Mouse (Mus musculus) intestine, embryonic 15.5 days (tissue): Measurements from ENCODE around the gene Ltf. TPM values are rescaled to one million over a fixed set of nuclear protein-coding genes. Genes with fewer than 3 reads are reported as not detected.

Source experiments
- polyA plus RNA-seq: library from polyadenylated mRNA; unstranded; fragments of >200 nt; fragmentation: Nextera tagmentation; extraction: Ambion mirVana; gene quantifications from 2 replicates; pipeline ENCODE4 v1.2.1, GENCODE M21; 2015

Ltf gene
- polyA plus RNA-seq, 1 experiment from 2014 or later = 2.2 TPM

Other genes starting within 250 kb of the Ltf start
- not detected in 2 replicates for gene Prss42, start 221.1 kb upstream of the Ltf start, polyA plus RNA-seq
- gene Prss44, start 205.3 kb upstream of the Ltf start, polyA plus RNA-seq = not detected in 2 replicates
- gene Prss43, start 192.6 kb upstream of the Ltf start, polyA plus RNA-seq = not detected in 2 replicates
- gene Prss45, start 184.7 kb upstream of the Ltf start, polyA plus RNA-seq = not detected in 2 replicates
- gene Prss46, start 174.8 kb upstream of the Ltf start, polyA plus RNA-seq = not detected in 2 replicates
- gene Prss50, start 161.3 kb upstream of the Ltf start, polyA plus RNA-seq = 0.19 and 0.59 TPM in 2 replicates
- 6.1 and 6.5 TPM in 2 replicates for gene Als2cl, start 139.4 kb upstream of the Ltf start, polyA plus RNA-seq
- gene Tmie, start 139.2 kb upstream of the Ltf start, polyA plus RNA-seq = 2.1 and 2.5 TPM in 2 replicates
- gene Fam240a, start 102.4 kb upstream of the Ltf start, polyA plus RNA-seq = not detected in 2 replicates
- not detected in 2 replicates for gene Tdgf1, start 73.1 kb upstream of the Ltf start, polyA plus RNA-seq
- gene Lrrc2, start 67.7 kb upstream of the Ltf start, polyA plus RNA-seq = 0.23 and 0.34 TPM in 2 replicates
- 0.24 and 0.81 TPM in 2 replicates for gene Rtp3, start 28.7 kb upstream of the Ltf start, polyA plus RNA-seq
- 1.8 and 2.6 TPM in 2 replicates for gene Ccrl2, start 38.2 kb downstream of the Ltf start, polyA plus RNA-seq
- 41.4 and 41.6 TPM in 2 replicates for gene Lrrfip2, start 98.3 kb downstream of the Ltf start, polyA plus RNA-seq